Mouse (Mus musculus) lung, embryonic 14.5 days (tissue): ENCODE results near the gene 1810010H24Rik. TPM values are rescaled to one million over a fixed set of nuclear protein-coding genes. Genes with fewer than 3 reads are reported as not detected.
"Not testable (repeated sequence)": the region's sequence is repeated elsewhere in the genome, so short reads cannot be mapped to it uniquely, and the experiment has no call there.

Experiments
- ATAC-seq: fragments of 200-750 bp; cut with Nextera tagmentation; 2 replicates; pipeline ENCODE4 v1.8.0; 2017; ENCODE audit warnings: mild to moderate bottlenecking, moderate TSS enrichment, moderate library complexity; ENCODE audit not compliant: insufficient read depth
- DNase-seq: peaks from one replicate; pipeline ENCODE4 v3.0.0-alpha.2; 2015
- H3K27ac ChIP-seq: fragments of 300-500 bp; sonication (generic); 2 replicates; pipeline ENCODE4 v1.5.1; 2014; ENCODE audit warnings: low read depth, mild to moderate bottlenecking, moderate library complexity
- H3K27me3 ChIP-seq: fragments of 300-500 bp; sonication (generic); 2 replicates; pipeline ENCODE4 v1.6.1; 2014; ENCODE audit warnings: low read length, control low read depth; ENCODE audit not compliant: insufficient read depth
- H3K36me3 ChIP-seq: fragments of 300-500 bp; sonication (generic); 2 replicates; pipeline ENCODE4 v1.6.1; 2014; ENCODE audit warnings: control low read depth; ENCODE audit not compliant: insufficient read depth
- H3K4me1 ChIP-seq: fragments of 300-500 bp; sonication (generic); 2 replicates; pipeline ENCODE4 v1.6.1; 2014; ENCODE audit warnings: antibody characterized with exemption, control low read depth; ENCODE audit not compliant: insufficient read depth
- H3K4me2 ChIP-seq: fragments of 300-500 bp; sonication (generic); 2 replicates; pipeline ENCODE4 v1.6.1; 2014; ENCODE audit warnings: mild to moderate bottlenecking
- H3K4me3 ChIP-seq: fragments of 300-500 bp; sonication (generic); 2 replicates; pipeline ENCODE4 v1.5.1; 2014; ENCODE audit warnings: low read depth, low read length
- H3K9ac ChIP-seq: fragments of 300-500 bp; sonication (generic); 2 replicates; pipeline ENCODE4 v1.6.1; 2014
- H3K9me3 ChIP-seq: fragments of 300-500 bp; sonication (generic); 2 replicates; pipeline ENCODE4 v1.6.1; 2016; ENCODE audit warnings: low read depth, low read length, control low read depth
- CTCF ChIP-seq: IDR thresholded peaks from 2 replicates; pipeline ENCODE4 v1.5.1; 2016; ENCODE audit warnings: antibody characterized with exemption, low read depth
- WGBS: fragments of 180-500 bp; shearing (Covaris S2); extraction: QIAGEN DNeasy Blood & Tissue Kit; methylation state at CpG from one replicate; pipeline ENCODE4 v1.1.7; 2014; 5-methylcytosine and 5-hydroxymethylcytosine counted together
- polyA plus RNA-seq: library from polyadenylated mRNA; unstranded; fragments of >200 nt; fragmentation: Nextera tagmentation; extraction: Ambion mirVana; gene quantifications from 2 replicates; pipeline ENCODE4 v1.2.1, GENCODE M21; 2014

The 1810010H24Rik gene
- polyA plus RNA-seq, 1 experiment from 2014 or later: 5.1 TPM

DNA sequence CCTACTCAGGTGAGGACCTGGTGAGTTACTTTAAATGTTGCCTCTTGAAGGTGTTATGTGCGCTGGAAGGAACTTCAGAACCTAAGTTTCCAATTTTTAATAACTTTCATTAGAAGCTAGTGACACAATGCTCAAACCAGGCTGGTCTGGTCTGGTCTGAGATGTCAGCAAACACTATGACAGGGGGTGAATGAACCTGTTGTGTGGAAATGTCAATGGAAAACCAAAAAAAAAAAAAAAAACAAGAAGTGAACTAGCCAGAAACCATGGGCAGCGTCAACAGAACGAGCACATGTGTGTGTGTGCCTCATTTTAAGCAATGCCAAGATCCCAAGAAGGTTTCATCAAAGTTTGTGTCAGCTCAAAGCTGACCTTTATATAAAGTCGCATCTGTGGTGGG lies 20.1 kb downstream of the 1810010H24Rik start:
- no peaks in the 10 kb centered on the region for H3K27me3 ChIP-seq
- no peak overlapping the region for H3K4me3 ChIP-seq
- H3K27ac ChIP-seq: no peak overlapping the region
- H3K4me2 ChIP-seq: no peak overlapping the region
- DNase-seq: no peak
- no peak for TF ChIP-seq CTCF
- WGBS: 91% methylated on average over 4 of the region's 4 CpGs
- H3K4me1 ChIP-seq: no peaks in the 10 kb centered on the region
- no peak overlapping the region for H3K9ac ChIP-seq
- H3K9me3 ChIP-seq: no peaks in the 10 kb centered on the region
- no peak for ATAC-seq
- peaks cover 72% of the 10 kb centered on the region for H3K36me3 ChIP-seq

- peaks cover 66% of the 10 kb centered on the region for H3K36me3 ChIP-seq
Observed at GRCm38 (mm10) chr11:107046766-107047620, 21.5 kb downstream of the 1810010H24Rik start.

DNA sequence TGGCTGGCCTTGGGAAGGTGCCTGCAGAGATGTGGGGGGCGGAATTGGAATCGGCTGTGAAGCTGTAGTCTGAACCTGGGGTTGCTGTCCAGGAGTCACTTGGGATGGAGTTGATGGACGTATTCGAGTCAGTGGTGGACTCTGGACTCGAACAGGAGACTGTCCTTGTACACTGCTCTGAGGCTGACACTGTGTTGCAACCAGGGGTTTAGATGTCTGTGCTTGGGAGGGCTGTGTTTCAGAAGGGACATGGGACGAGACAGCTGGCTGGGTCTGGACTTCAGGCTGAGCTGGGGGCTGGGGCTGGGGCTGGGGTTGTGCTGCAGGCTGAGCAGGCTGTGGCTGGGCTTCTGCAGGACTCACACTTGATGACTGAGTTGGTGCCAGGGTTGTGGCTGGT lies 29.4 kb downstream of the 1810010H24Rik start:
- H3K9me3 ChIP-seq: no peaks in the 10 kb centered on the region
- peaks cover 85% of the 10 kb centered on the region for H3K36me3 ChIP-seq
- H3K4me3 ChIP-seq: no peak overlapping the region
- no peak overlapping the region for H3K9ac ChIP-seq
- no peak overlapping the region for H3K4me2 ChIP-seq
- DNase-seq (no peak), ATAC-seq (no peak)
- no peaks in the 10 kb centered on the region for H3K27me3 ChIP-seq
- no peak overlapping the region for H3K27ac ChIP-seq
- H3K4me1 ChIP-seq: no peaks in the 10 kb centered on the region
- WGBS: 91% methylated on average over 6 of the region's 6 CpGs
- no peak for TF ChIP-seq CTCF

More at GRCm38 (mm10) chr11:107046766-107047620, 21.5 kb downstream of the 1810010H24Rik start:
- 89% methylated on average over 15 of the region's 15 CpGs for WGBS
- no peak overlapping the region for H3K4me2 ChIP-seq
- no peaks in the 10 kb centered on the region for H3K4me1 ChIP-seq
- H3K27ac ChIP-seq: no peak overlapping the region
- no peak overlapping the region for H3K4me3 ChIP-seq
- no peaks in the 10 kb centered on the region for H3K27me3 ChIP-seq
- no peak for DNase-seq
- no peaks in the 10 kb centered on the region for H3K9me3 ChIP-seq
- no peak overlapping the region for H3K9ac ChIP-seq
- 0 out of 2 replicates have a peak, but pooled peaks have one; percentile 10 for TF ChIP-seq CTCF
- ATAC-seq: no peak

- no peak for TF ChIP-seq CTCF
- no peaks in the 10 kb centered on the region for H3K4me1 ChIP-seq
- whole genome bisulfite sequencing: 89% methylated on average over 6 of the region's 6 CpGs
- DNase-seq (peak; percentile 6), ATAC-seq (no peak)
- H3K4me3 ChIP-seq: no peak overlapping the region
- no peaks in the 10 kb centered on the region for H3K9me3 ChIP-seq
- peaks cover 98% of the 10 kb centered on the region for H3K36me3 ChIP-seq
- H3K27me3 ChIP-seq: no peaks in the 10 kb centered on the region
- no peak overlapping the region for H3K4me2 ChIP-seq
- H3K27ac ChIP-seq: no peak overlapping the region
- no peak overlapping the region for H3K9ac ChIP-seq
Observed at GRCm38 (mm10) chr11:107057391-107057790, 31.9 kb downstream of the 1810010H24Rik start.

GRCm38 (mm10) chr11:107059634-107060033 lies 34.2 kb downstream of the 1810010H24Rik start:
- whole genome bisulfite sequencing: 91% methylated on average over 3 of the region's 3 CpGs
- not testable (repeated sequence) for H3K27ac ChIP-seq, H3K4me3 ChIP-seq, H3K4me1 ChIP-seq, DNase-seq, ATAC-seq, H3K9ac ChIP-seq, H3K4me2 ChIP-seq, H3K27me3 ChIP-seq, H3K9me3 ChIP-seq
- peaks cover 96% of the 10 kb centered on the region for H3K36me3 ChIP-seq

- no peak overlapping the region for H3K4me2 ChIP-seq
- no peaks in the 10 kb centered on the region for H3K4me1 ChIP-seq
- H3K9me3 ChIP-seq: no peaks in the 10 kb centered on the region
- ATAC-seq (no peak), DNase-seq (no peak)
- H3K27ac ChIP-seq: no peak overlapping the region
- no peak overlapping the region for H3K4me3 ChIP-seq
- peaks cover 96% of the 10 kb centered on the region for H3K36me3 ChIP-seq
- no peak for TF ChIP-seq CTCF
- no peak overlapping the region for H3K9ac ChIP-seq
- WGBS: 77% methylated on average over 1 of the region's 1 CpGs
- no peaks in the 10 kb centered on the region for H3K27me3 ChIP-seq
Observed at GRCm38 (mm10) chr11:107060941-107061340, 35.5 kb downstream of the 1810010H24Rik start.

- no peaks in the 10 kb centered on the region for H3K27me3 ChIP-seq
- no peaks in the 10 kb centered on the region for H3K4me1 ChIP-seq
- no peak for TF ChIP-seq CTCF
- H3K4me3 ChIP-seq: no peak overlapping the region
- DNase-seq (no peak), ATAC-seq (no peak)
- no peak overlapping the region for H3K9ac ChIP-seq
- no peak overlapping the region for H3K4me2 ChIP-seq
- WGBS: 96% methylated on average over 3 of the region's 3 CpGs
- no peaks in the 10 kb centered on the region for H3K9me3 ChIP-seq
- peaks cover 96% of the 10 kb centered on the region for H3K36me3 ChIP-seq
- no peak overlapping the region for H3K27ac ChIP-seq
Observed at GRCm38 (mm10) chr11:107063067-107063466, 37.6 kb downstream of the 1810010H24Rik start.
